Mouse (Mus musculus): Measurements from ENCODE around the gene Adcy5.
A peak's percentile ranks its signal among the peaks of the same experiment; 100 is the strongest.

Gene Adcy5

GRCm38 (mm10) chr16:35154641-35155390, at the start of gene Adcy5:
TSS of gene Adcy5 (plus strand) at chr16:35154877.
- DNase-seq (ENCODE audit: low read depth): peak; percentile 4

- no peak for DNase-seq (ENCODE audit: low read depth)
Measured at GRCm38 (mm10) chr16:35107985-35108384, 46.7 kb upstream of the Adcy5 start.

- DNase-seq (ENCODE audit: low read depth): no peak
Measured at GRCm38 (mm10) chr16:35109156-35109555, 45.5 kb upstream of the Adcy5 start.

GRCm38 (mm10) chr16:35109656-35110291, 44.9 kb upstream of the Adcy5 start:
- DNase-seq (ENCODE audit: low read depth): no peak

- DNase-seq (ENCODE audit: low read depth): peak; percentile 68
Measured at GRCm38 (mm10) chr16:35110410-35111142, 44.1 kb upstream of the Adcy5 start.

GRCm38 (mm10) chr16:35111143-35111620, 43.5 kb upstream of the Adcy5 start:
- DNase-seq (ENCODE audit: low read depth): peak; percentile 21

- no peak for DNase-seq (ENCODE audit: low read depth)
Measured at GRCm38 (mm10) chr16:35113496-35113895, 41.2 kb upstream of the Adcy5 start.

- no peak for DNase-seq (ENCODE audit: low read depth)
Measured at GRCm38 (mm10) chr16:35116328-35116956, 38.2 kb upstream of the Adcy5 start.

- DNase-seq (ENCODE audit: low read depth): no peak
Measured at GRCm38 (mm10) chr16:35117436-35117835, 37.2 kb upstream of the Adcy5 start.

- no peak for DNase-seq (ENCODE audit: low read depth)
Measured at GRCm38 (mm10) chr16:35120603-35121002, 34.1 kb upstream of the Adcy5 start.

GRCm38 (mm10) chr16:35127270-35127669, 27.4 kb upstream of the Adcy5 start:
- no peak for DNase-seq (ENCODE audit: low read depth)

- no peak for DNase-seq (ENCODE audit: low read depth)
Measured at GRCm38 (mm10) chr16:35130172-35130571, 24.5 kb upstream of the Adcy5 start.

- DNase-seq (ENCODE audit: low read depth): no peak
Measured at GRCm38 (mm10) chr16:35139416-35139815, 15.3 kb upstream of the Adcy5 start.

- no peak for DNase-seq (ENCODE audit: low read depth)
Measured at GRCm38 (mm10) chr16:35139873-35140619, 14.6 kb upstream of the Adcy5 start.

GRCm38 (mm10) chr16:35140620-35140975, 14.1 kb upstream of the Adcy5 start:
- DNase-seq (ENCODE audit: low read depth): no peak

GRCm38 (mm10) chr16:35141839-35142238, 12.8 kb upstream of the Adcy5 start:
- no peak for DNase-seq (ENCODE audit: low read depth)

GRCm38 (mm10) chr16:35146153-35146552, 8.5 kb upstream of the Adcy5 start:
- no peak for DNase-seq (ENCODE audit: low read depth)

- no peak for DNase-seq (ENCODE audit: low read depth)
Measured at GRCm38 (mm10) chr16:35153146-35153755, 1.4 kb upstream of the Adcy5 start.

- DNase-seq (ENCODE audit: low read depth): no peak
Measured at GRCm38 (mm10) chr16:35154245-35154640, 434 bp upstream of the Adcy5 start.

- peak; percentile 13 for DNase-seq (ENCODE audit: low read depth)
Measured at GRCm38 (mm10) chr16:35155391-35156305, 971 bp downstream of the Adcy5 start.
